Mouse (Mus musculus) testis, adult 2 months (tissue): ENCODE data around the gene Spata25. TPM values are rescaled to one million over a fixed set of nuclear protein-coding genes. Genes with fewer than 3 reads are reported as not detected.
A peak's percentile ranks its signal among the peaks of the same experiment; 100 is the strongest.
"Not testable (repeated sequence)": the region's sequence is repeated elsewhere in the genome, so short reads cannot be mapped to it uniquely, and the experiment has no call there.

Source experiments
- H3K27ac ChIP-seq: fragments of 200-500 bp; 2 replicates; pipeline ENCODE4 v1.5.1; 2012; ENCODE audit warnings: low read depth, low read length; ENCODE audit not compliant: control insufficient read depth, insufficient read depth
- H3K27me3 ChIP-seq: fragments of 200-500 bp; 2 replicates; pipeline ENCODE4 v1.6.1; 2012; ENCODE audit warnings: mild to moderate bottlenecking, low read length, moderate library complexity; ENCODE audit not compliant: control insufficient read depth, insufficient read depth
- H3K36me3 ChIP-seq: fragments of 200-500 bp; 2 replicates; pipeline ENCODE4 v1.6.1; 2012; ENCODE audit warnings: mild to moderate bottlenecking, low read length; ENCODE audit not compliant: control insufficient read depth, insufficient read depth
- H3K4me1 ChIP-seq: fragments of 200-500 bp; 2 replicates; pipeline ENCODE4 v1.6.1; 2012; ENCODE audit warnings: low read length; ENCODE audit not compliant: control insufficient read depth, insufficient read depth
- H3K4me3 ChIP-seq: fragments of 200-500 bp; 2 replicates; pipeline ENCODE4 v1.5.1; 2012; ENCODE audit warnings: low read depth, mild to moderate bottlenecking, low read length, moderate library complexity, mixed read lengths; ENCODE audit not compliant: control insufficient read depth
- CTCF ChIP-seq: fragments of 200-500 bp; IDR thresholded peaks from 2 replicates; pipeline ENCODE4 v1.5.1; 2012; ENCODE audit warnings: low read depth, mild to moderate bottlenecking, inconsistent platforms, low read length, moderate library complexity; ENCODE audit not compliant: control insufficient read depth, insufficient read depth, insufficient replicate concordance
- POLR2A ChIP-seq: fragments of 200-500 bp; IDR thresholded peaks from 2 replicates; pipeline ENCODE4 v1.6.1; 2012; ENCODE audit warnings: low read depth, mild to moderate bottlenecking, inconsistent platforms, low read length, moderate library complexity; ENCODE audit not compliant: control insufficient read depth
- polyA plus RNA-seq: library from polyadenylated mRNA; depleted of rRNA; stranded (reverse); fragments of >200 nt; gene quantifications from 2 replicates; pipeline ENCODE4 v1.2.3, GENCODE M21; 2012

Spata25 gene
- polyA plus RNA-seq, 1 experiment: 154 TPM

DNA sequence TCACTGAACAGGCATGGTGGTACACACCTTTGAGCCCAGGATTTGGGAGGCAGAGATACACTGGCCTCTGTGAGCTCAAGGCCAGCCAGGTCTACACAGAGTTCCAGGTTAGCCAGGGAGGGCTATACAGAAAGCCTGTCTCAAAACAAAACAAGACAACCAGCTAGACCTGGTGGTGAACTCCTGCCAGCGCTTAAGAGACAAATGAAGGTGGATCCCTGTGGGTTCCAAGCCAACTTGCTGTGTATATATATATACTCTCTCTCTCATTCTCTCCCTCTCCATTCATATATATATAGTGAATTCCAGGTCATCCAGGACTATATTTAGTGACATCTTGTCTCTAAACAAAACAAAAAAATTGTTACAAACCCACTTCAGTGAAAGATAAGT lies 24.4 kb downstream of the Spata25 start:
- Histone ChIP-seq H3K27ac (peak overlapping the region; percentile 95; the same call in 1 of the 2 replicates), H3K27me3 (no peaks in the 10 kb centered on the region)
- TF ChIP-seq POLR2A: no peak
- TF ChIP-seq CTCF: no peak

DNA sequence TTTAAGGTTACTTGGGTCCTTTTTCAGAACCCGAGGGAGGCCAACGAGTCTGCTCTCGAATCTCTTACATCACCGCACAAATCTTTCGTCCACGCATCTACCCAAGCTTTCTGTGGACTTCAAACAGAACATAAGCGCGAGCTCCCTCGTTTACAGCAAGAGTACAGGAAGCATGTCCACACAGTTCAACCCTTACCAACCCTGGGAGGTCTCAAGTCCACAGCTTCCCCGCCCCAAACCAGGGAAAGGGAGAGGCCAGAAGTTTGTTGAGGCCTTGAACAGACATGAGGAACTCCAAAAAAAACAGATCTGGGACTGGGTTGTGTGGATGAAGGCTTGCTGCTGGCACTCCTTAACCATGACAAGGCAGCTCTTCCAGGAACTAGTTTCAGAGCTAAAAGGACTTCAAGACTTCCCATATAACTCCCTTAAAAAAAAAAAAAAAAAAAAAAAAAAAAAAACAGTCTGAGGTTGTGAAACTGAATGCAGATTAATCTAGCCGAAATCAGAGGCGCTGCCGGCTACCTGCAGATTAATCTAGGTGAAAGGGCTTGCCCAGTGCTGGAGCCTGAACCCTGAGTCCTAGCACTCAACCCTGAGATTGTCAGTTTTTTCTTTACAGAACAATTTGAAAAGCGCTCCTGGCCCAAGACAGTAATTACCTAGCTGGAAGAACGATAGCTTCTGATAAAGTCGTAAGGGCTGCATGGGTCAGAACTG lies 25.0 kb downstream of the Spata25 start:
- H3K27ac ChIP-seq: no peak overlapping the region
- H3K36me3 ChIP-seq: no peaks in the 10 kb centered on the region
- TF ChIP-seq POLR2A (no peak), CTCF (no peak)
- H3K4me3 ChIP-seq: peak overlapping the region; percentile 99
- no peaks in the 10 kb centered on the region for H3K27me3 ChIP-seq
- peaks cover 17% of the 10 kb centered on the region for H3K4me1 ChIP-seq

More for the DNA sequence above, 24.4 kb downstream of the Spata25 start:
- Histone ChIP-seq H3K36me3 (no peaks in the 10 kb centered on the region), H3K4me3 (peak overlapping the region; percentile 99), H3K4me1 (peaks cover 17% of the 10 kb centered on the region)

DNA sequence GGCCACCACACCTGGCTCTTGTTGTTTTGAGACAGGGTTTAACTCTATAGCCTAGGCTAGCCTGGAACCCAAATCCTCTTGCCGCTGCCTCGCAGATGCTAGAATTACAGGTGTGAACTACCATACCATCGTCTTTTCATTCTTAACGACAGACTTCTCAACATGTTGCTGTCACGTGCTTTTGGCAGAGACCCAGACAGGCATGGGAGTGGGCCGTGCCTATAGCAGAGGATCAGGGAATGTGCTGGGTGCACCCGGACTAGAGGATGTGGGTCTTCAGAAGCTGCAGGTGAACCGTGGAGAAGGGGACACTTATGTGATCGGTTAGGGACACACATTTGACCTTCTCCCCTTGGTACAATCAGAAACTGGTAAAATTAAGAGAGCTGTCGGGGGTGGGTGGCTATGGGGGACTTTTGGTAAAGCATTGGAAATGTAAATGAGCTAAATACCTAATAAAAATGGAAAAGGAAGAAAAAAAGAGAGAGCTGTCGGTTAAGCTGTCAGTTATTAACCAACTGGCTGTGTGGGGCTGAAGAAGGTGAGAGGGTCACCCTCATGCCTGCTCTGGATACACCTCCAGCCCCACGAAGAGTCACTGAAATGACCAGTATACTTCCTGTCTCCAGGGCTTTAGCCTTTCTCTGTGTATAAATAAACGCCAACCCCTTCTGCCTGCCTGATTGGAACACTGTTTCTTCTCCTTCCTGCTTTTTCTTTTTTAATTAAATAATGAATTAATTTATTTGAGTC lies 27.9 kb downstream of the Spata25 start:
- H3K4me3 ChIP-seq: no peak overlapping the region
- H3K36me3 ChIP-seq: no peaks in the 10 kb centered on the region; the same call in 1 of the 2 replicates
- H3K27ac ChIP-seq: no peak overlapping the region
- peaks cover 13% of the 10 kb centered on the region for H3K4me1 ChIP-seq
- TF ChIP-seq POLR2A: no peak
- H3K27me3 ChIP-seq: no peaks in the 10 kb centered on the region

DNA sequence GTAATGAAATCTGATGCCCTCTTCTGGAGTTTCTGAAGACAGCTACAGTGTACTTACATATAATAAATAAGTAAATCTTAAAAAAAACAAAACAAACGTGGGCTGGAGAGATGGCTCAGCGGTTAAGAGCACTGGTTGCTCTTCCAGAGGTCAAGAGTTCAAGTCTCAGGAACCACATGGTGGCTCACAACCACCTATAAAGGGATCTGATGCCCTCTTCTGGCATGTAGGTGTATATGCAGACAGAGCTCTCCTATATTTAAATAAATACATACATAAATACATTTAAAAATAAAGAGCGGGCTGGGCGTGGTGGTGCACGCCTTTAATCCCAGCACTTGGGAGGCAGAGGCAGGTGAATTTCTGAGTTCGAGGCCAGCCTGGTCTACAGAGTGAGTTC lies 29.8 kb downstream of the Spata25 start:
- H3K36me3 ChIP-seq, H3K4me1 ChIP-seq, H3K27ac ChIP-seq, H3K4me3 ChIP-seq, H3K27me3 ChIP-seq: not testable (repeated sequence)

DNA sequence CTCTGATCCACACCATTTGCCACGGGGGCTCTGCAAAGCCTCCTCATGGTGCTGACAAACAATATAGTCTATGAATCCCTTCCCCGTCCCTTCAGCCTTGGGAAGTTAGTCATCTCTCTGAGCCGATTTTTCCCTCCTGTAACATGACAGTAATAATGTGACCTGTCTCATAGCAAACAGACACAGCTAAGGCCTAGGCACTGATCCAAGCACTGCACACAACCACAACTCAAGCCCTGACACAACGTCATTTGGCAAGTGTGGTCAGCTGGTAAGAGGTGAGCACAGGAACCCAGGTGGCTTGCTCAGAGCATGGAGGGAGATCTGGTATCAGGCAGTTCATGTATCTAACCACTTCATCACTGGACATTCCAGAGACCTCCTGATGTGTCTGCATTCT lies 32.5 kb downstream of the Spata25 start:
- no peak overlapping the region for H3K4me3 ChIP-seq
- no peak overlapping the region for H3K27ac ChIP-seq
- TF ChIP-seq POLR2A: no peak
- H3K27me3 ChIP-seq: no peaks in the 10 kb centered on the region
- H3K4me1 ChIP-seq: peaks cover 5% of the 10 kb centered on the region
- peaks cover 4% of the 10 kb centered on the region for H3K36me3 ChIP-seq

- peaks cover 5% of the 10 kb centered on the region for H3K4me1 ChIP-seq
- H3K36me3 ChIP-seq: peaks cover 4% of the 10 kb centered on the region
- TF ChIP-seq CTCF: peak; percentile 67; the same call in 1 of the 2 replicates
- no peak for TF ChIP-seq POLR2A
- H3K27ac ChIP-seq: no peak overlapping the region
- H3K27me3 ChIP-seq: no peaks in the 10 kb centered on the region
- no peak overlapping the region for H3K4me3 ChIP-seq
These were observed 34.0 kb downstream of the Spata25 start for GRCm38 (mm10) chr2:164794293-164794692.

- no peaks in the 10 kb centered on the region for H3K27me3 ChIP-seq
- H3K4me1 ChIP-seq: peaks cover 5% of the 10 kb centered on the region
- TF ChIP-seq CTCF (no peak), POLR2A (no peak)
- H3K4me3 ChIP-seq: no peak overlapping the region
- H3K27ac ChIP-seq: peak overlapping the region; percentile 63
- H3K36me3 ChIP-seq: peaks cover 4% of the 10 kb centered on the region
These were observed 34.6 kb downstream of the Spata25 start for GRCm38 (mm10) chr2:164793772-164794171.
